24 mouse cellular contexts compared by ENCODE assay signal in the genomic region with DNA sequence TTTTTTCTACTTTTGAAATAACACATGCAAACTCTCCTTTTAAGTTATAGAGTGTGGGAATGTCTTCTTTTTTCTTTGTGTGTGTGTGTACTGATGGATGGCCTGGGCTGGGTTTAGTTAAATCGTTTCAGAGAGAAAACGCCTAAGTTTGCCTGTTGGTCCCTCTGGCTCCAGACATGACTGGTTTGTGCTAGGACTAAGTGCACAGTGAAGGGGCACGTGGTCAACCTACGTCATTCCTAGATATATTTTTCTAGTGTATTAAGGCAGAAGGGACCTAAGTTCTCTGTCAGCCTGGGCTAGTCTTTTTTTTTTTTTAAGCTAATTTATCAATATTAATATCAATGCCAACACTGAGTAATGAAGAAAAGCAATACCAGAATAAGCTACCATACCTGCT.
DNase-seq lines count a peak whose midpoint lies in the region; ATAC-seq and TF ChIP-seq lines count a peak whose summit lies in the region.
"Had no signal": no experiment of that assay in that cellular context is flagged by ENCODE, and none has a peak within 500 bp of the region (broad histone marks: within the 10 kb centered on the region; RNA-seq: fewer than 3 reads in every experiment).

No protein-coding gene starts in this region.

- H3K27ac ChIP-seq in MEL (ENCODE audit: control insufficient read depth, low read depth, low read length) = peak overlapping the region; percentile 83
- peak overlapping the region; percentile 97; the same call in 1 of the 2 replicates for H3K27ac ChIP-seq in brown adipose tissue, adult 24 weeks (replicated peaks; ENCODE audit: low read depth, low read length)
- no peak overlapping the region for H3K27ac ChIP-seq in heart, embryonic 11.5 days (ENCODE audit: low read depth, low read length)

- no peak for TF ChIP-seq EP300 in MEL (IDR thresholded peaks at IDR 0.05; ENCODE audit: low read depth in 1 of 2, low read length in 2 of 2)

- no peak for TF ChIP-seq POLR2A in MEL (IDR thresholded peaks at IDR 0.05; ENCODE audit: control insufficient read depth in 1 of 2, insufficient read depth in 1 of 2, low read depth in 1 of 2, low read length in 2 of 2, poor library complexity in 1 of 2)

- 75% methylated on average over 4 of the region's 4 CpGs for WGBS in heart, embryonic 11.5 days (ENCODE audit: insufficient replicate concordance)

- TF ChIP-seq RAD21 in MEL (IDR thresholded peaks at IDR 0.05; ENCODE audit: low read depth, low read length) = no peak

- H3K9me3 ChIP-seq in MEL (replicated peaks; ENCODE audit: insufficient read depth, low read length) = no peaks in the 10 kb centered on the region
- H3K9me3 ChIP-seq in heart, embryonic 11.5 days (replicated peaks; ENCODE audit: control insufficient read depth, low read length) = no peaks in the 10 kb centered on the region
- H3K9me3 ChIP-seq: G1E had no signal

- DNase-seq in MEL (ENCODE audit: low read depth, low spot score) (peak; percentile 65), MEL-GATA-1-ER (ENCODE audit: extremely low read depth, low read depth) (peak; percentile 26)
- DNase-seq in cerebellum, adult 8-10 months = no peak
- DNase-seq in spleen, postnatal 10 days (ENCODE audit: low spot score in 2 of 2) = no peak
- DNase-seq: adrenal gland, adult 2 months; adrenal gland, adult 8-10 months; adrenal gland, postnatal 10 days; adrenal gland, postnatal 14 days; adrenal gland, postnatal 25 days; adrenal gland, postnatal 36 days; B cell, adult 2 months; cerebellum, adult 11 months; cerebellum, adult 11-12 months; cerebellum, adult 18-20 months; cerebellum, adult 2 months; cerebellum, adult 9-10 months; cerebellum, adult 9-11 months had no signal

- H3K4me1 ChIP-seq in MEL (ENCODE audit: control insufficient read depth in 1 of 2, insufficient read depth in 2 of 2, low read length in 2 of 2) = peaks cover 8 to 26% of the 10 kb centered on the region in 2 experiments
- H3K4me1 ChIP-seq in brown adipose tissue, adult 24 weeks (ENCODE audit: control insufficient read depth, insufficient read depth, insufficient read length, low read length) = 0 out of 2 replicates have a peak, but pooled peaks cover 1% of the 10 kb centered on the region
- H3K4me1 ChIP-seq in heart, embryonic 11.5 days (ENCODE audit: control insufficient read depth, insufficient read depth, low read length) = peaks cover 25% of the 10 kb centered on the region

- no peaks in the 10 kb centered on the region for H3K27me3 ChIP-seq in MEL (ENCODE audit: control insufficient read depth in 1 of 2, insufficient read depth in 2 of 2, low read length in 2 of 2)
- no peaks in the 10 kb centered on the region for H3K27me3 ChIP-seq in heart, embryonic 11.5 days (ENCODE audit: control insufficient read depth, insufficient read depth, low read length)
- H3K27me3 ChIP-seq: CH12.LX, Patski had no signal

- no peak for ATAC-seq in heart, embryonic 11.5 days (replicated peaks; ENCODE audit: insufficient number of reproducible peaks, low FRiP score, low TSS enrichment)
- ATAC-seq: activated CD4-positive, CD25-positive, alpha-beta regulatory T cell, adult 4 months; CD4-positive, CD25-positive, alpha-beta regulatory T cell, adult 4 months; Patski had no signal

- TF ChIP-seq CTCF in MEL (IDR thresholded peaks at IDR 0.05 in 2 of 3, conservative IDR thresholded peaks at IDR 0.05 in 1 of 3; ENCODE audit: control insufficient read depth in 1 of 3, insufficient read depth in 1 of 3, low read depth in 2 of 3, low read length in 3 of 3, poor library complexity in 1 of 3, severe bottlenecking in 1 of 3) = no peak

- H3K36me3 ChIP-seq in MEL (ENCODE audit: control insufficient read depth in 1 of 2, insufficient read depth in 2 of 2, low read length in 2 of 2) = peaks cover 0 to 16% of the 10 kb centered on the region in 2 experiments; a peak in 2 of 4 replicates
- no peaks in the 10 kb centered on the region for H3K36me3 ChIP-seq in heart, embryonic 11.5 days (ENCODE audit: control insufficient read depth, insufficient read depth, low read length)
- H3K36me3 ChIP-seq: G1E had no signal

- H3K4me2 ChIP-seq in heart, embryonic 11.5 days = no peak overlapping the region

- peak overlapping the region; percentile 62 for H3K9ac ChIP-seq in MEL (ENCODE audit: control insufficient read depth, low read depth, low read length, poor library complexity, severe bottlenecking)
- H3K9ac ChIP-seq in heart, embryonic 11.5 days (ENCODE audit: low read depth, low read length) = no peak overlapping the region

- peak overlapping the region; percentile 32 to 63 for H3K4me3 ChIP-seq in MEL (ENCODE audit: control insufficient read depth in 1 of 2, insufficient read depth in 1 of 2, low read depth in 2 of 2, low read length in 2 of 2)
- H3K4me3 ChIP-seq in brown adipose tissue, adult 24 weeks (ENCODE audit: insufficient read depth, low read depth, low read length) = no peak overlapping the region
- H3K4me3 ChIP-seq in heart, embryonic 11.5 days (ENCODE audit: low read depth, low read length) = no peak overlapping the region

- H3K79me2 ChIP-seq in MEL (ENCODE audit: control insufficient read depth, insufficient read depth, low read length, poor library complexity) = no peaks in the 10 kb centered on the region; the same call in 1 of the 2 replicates

TF ChIP-seq in MEL, 35 proteins besides CTCF, POLR2A, EP300 and RAD21:
- no peak for TF ChIP-seq JUND (IDR thresholded peaks at IDR 0.05; ENCODE audit: low read depth, low read length)
- no peak for TF ChIP-seq KAT2A (conservative IDR thresholded peaks at IDR 0.05; ENCODE audit: low read depth, low read length)
- TF ChIP-seq USF1 (IDR thresholded peaks at IDR 0.05; ENCODE audit: low read depth, low read length) = peak; percentile 92
- TF ChIP-seq USF2 (IDR thresholded peaks at IDR 0.05; ENCODE audit: borderline replicate concordance in 1 of 2, insufficient read depth in 1 of 2, low read depth in 1 of 2, low read length in 2 of 2) = peak in 1 of 2 experiments; percentile 60; a peak in 1 of 4 replicates
- no peak for TF ChIP-seq GATA1 (IDR thresholded peaks at IDR 0.05; ENCODE audit: low read depth, low read length)
- TF ChIP-seq MAFK (IDR thresholded peaks at IDR 0.05; ENCODE audit: borderline replicate concordance, low read depth, low read length) = no peak
- TF ChIP-seq MAX (IDR thresholded peaks at IDR 0.05; ENCODE audit: low read length) = peak; percentile 51; the same call in 1 of the 2 replicates
- no peak for TF ChIP-seq SIN3A (IDR thresholded peaks at IDR 0.05; ENCODE audit: low read length)

Comparison
In these comparisons a context has a peak if more than half of its experiments do, and no peak if none do; other contexts are left out.
1. DNase-seq: peak in MEL (single experiment) and MEL-GATA-1-ER (single experiment); none in cerebellum, adult 8-10 months (single experiment) and spleen, postnatal 10 days (0 of 2).
2. H3K4me3 ChIP-seq: peak in MEL (2 of 2); none in brown adipose tissue, adult 24 weeks (single experiment) and heart, embryonic 11.5 days (single experiment).